Mouse (Mus musculus) right cerebral cortex, postnatal 36 days (tissue): Measurements from ENCODE around the gene Gm10337.

Experiments
- DNase-seq, 2 experiments: peaks; one replicate each; pipeline ENCODE4 v3.0.0; 2022; ENCODE audit warnings: low spot score in 2 of 2, mixed read lengths in 1 of 2

The Gm10337 gene

DNA sequence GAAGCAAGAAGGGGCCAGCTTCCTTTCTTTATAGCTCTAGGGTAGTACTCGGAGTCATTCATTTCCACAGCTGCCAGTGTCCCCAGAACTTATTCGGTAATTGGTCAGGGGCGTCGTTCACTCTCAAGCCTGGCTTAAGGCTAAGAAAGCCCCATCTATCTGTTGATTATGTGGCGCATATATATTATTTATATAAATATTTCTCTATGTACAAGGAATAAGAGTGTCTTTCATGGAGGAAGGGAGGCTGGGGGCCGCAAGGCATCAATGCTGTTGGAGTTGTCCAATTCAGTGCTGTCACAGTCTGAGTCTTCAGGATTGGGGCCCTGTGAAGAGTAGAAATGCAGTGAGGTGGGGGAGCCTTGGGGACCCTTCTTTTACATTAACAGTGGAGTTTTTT, 3.7 kb upstream of the Gm10337 start:
- no peak for DNase-seq

DNA sequence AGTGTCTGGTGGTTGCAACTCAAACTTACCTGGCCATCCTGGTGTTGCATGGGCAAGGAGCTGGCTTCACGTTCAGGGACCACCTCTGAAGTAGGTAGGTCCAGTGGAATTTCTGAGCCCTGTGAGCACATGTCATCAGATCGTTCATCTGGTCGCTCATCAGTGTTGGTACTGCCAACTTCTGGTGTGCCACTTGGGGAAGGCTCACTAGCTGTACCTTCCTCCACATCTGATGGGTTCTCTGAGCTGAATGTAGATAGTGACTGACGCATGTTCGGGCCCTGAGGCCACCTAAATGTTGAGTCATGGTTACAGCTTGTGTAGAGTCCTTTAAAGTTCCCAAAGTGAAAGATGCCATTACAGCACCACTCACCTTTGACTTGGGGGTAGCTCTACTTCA, 3.0 kb upstream of the Gm10337 start:
- DNase-seq, result no peak

DNA sequence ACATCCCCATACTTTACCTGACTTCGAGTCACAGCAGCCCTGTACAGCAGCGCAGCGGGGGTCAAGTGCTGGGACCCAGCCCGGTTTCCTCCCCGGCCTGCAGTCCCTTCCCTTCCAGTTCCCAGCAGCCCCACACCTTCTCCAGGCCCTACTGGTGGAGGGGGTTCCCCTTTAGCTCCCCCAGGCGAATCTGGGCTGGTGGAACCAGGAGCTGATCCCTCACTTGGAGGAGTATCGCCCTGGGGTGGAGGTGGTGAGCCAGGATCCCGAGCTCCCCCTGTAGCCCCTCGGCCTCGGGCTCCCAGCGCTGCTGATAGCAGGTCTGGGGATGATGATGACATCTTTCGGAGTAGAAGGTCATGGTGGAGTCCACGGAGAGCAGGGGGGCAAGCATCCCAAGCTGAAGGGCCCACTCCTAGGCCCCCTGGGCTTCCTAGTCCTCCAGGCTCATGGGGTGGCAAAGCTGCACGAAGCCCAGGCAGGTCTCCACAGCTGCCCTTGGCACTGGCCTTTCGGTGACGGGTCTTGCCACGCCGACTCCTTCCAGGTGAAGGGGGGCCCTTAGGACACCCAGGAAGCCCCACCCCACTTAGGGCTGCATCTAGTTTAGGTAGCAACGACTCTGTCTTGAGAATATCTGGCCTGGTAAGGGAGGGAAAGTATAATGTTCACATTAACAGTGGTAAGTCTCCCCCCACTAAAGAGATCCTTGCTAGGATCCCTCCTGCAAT, 2.3 kb upstream of the Gm10337 start:
- no peak for DNase-seq

GRCm38 (mm10) chr15:102502254-102502840, 1.2 kb upstream of the Gm10337 start:
- no peak for DNase-seq

DNA sequence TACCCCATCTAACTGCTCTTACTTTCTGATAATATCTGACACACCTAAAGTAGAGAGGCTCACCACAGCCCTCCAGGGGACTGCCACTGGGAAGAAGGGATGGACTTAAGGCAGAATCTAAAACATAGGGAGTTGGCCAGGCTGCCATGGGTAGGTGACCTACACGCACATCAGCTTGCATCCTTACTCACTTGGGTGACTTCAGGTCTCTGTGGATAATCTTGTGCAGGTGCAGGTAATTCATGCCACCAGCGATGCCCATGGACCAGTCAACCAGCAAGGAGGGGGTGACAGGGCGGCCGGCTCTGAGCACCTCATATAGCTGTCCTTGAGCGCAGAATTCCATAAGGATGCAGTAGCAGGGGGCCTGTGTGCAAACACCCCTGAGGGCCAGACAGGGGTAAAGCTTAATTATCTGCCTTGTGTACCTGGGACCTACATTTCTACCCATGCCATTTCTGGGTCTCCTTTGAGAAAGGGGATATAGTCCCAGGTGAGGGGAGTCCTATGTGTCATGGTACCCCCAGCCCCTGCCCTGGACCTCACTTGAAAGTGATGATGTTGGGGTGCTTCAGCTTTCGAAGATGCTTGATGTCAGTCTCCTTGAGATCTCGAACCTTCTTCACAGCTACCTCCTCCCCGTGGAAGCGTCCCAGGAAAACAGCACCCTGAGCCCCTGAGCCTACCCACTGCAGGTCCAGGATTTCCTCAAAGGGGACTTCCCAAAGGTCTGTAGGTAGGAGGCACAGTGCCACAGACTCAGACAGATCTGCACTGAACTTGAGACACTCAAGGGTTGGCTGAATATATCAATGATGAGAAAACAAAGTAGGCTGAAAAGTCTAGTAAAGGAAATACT, 631 bp downstream of the Gm10337 start:
- no peak for DNase-seq

GRCm38 (mm10) chr15:102505073-102505769, 1.7 kb downstream of the Gm10337 start:
- peak in 1 of 2 experiments; percentile 0 for DNase-seq

- DNase-seq, result peak in 1 of 2 experiments; percentile 4
Measured at GRCm38 (mm10) chr15:102505770-102506463, 2.4 kb downstream of the Gm10337 start.

DNA sequence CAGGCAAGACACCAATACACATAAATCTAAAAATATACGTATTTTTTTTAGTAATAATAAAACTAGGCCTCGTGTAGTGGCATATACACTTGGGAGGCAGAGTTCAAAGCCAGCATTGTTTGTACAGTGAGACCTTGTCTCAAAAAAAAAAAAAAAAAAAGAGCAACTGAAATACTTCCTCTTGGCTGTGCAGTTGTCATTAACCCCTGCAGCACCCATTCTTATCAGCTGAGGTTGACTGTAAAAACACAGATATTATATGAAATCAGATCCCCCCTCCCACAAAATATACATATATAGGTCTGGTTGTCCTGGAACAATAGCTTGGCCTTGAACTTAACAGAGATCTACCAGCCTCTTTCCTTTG, 2.9 kb downstream of the Gm10337 start:
- no peak for DNase-seq

GRCm38 (mm10) chr15:102506864-102507263, 3.3 kb downstream of the Gm10337 start:
- DNase-seq, result peak in 1 of 2 experiments; percentile 0

- peak in 1 of 2 experiments; percentile 0 for DNase-seq
Measured at GRCm38 (mm10) chr15:102507561-102507960, 4.0 kb downstream of the Gm10337 start.

DNA sequence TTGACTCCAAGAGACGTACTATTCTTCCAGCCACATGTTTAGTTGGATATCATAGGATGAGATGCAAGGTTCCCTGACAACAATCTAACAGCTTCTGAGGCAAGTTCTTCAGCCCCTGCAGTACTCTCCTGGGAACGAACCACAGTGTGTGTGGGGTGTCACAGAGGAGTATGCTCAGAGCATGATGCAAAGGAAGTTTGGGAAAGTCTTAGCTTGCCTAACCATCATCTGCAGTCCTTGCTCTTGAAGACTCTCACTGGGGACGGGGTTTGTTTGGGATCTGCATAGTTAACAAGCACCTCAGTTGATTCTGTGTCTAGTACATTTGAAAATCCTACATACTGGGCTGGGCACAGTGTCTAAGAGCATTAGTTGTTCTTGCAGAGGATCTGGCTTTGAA, 4.8 kb downstream of the Gm10337 start:
- DNase-seq, result peak in 1 of 2 experiments; percentile 1

DNA sequence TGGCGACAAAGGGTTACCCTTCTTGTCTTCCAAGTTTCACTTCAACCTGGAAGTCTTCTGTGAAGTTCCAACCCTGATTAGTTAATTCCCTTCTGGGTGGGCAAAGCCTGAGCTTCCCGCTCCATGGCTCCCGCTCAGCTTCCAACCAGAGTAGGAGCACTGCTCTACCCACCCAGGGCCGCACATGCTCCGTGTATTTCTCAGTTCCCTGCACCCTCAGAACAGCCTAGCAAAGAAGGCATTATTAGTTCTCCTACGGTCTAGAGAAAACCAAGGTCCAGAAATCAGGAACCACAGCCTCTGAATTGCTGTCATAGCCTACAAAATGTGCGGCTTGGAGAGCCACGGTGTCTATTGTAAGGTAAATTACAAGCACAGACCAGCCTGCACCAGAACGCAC, 6.6 kb downstream of the Gm10337 start:
- DNase-seq, result no peak

DNA sequence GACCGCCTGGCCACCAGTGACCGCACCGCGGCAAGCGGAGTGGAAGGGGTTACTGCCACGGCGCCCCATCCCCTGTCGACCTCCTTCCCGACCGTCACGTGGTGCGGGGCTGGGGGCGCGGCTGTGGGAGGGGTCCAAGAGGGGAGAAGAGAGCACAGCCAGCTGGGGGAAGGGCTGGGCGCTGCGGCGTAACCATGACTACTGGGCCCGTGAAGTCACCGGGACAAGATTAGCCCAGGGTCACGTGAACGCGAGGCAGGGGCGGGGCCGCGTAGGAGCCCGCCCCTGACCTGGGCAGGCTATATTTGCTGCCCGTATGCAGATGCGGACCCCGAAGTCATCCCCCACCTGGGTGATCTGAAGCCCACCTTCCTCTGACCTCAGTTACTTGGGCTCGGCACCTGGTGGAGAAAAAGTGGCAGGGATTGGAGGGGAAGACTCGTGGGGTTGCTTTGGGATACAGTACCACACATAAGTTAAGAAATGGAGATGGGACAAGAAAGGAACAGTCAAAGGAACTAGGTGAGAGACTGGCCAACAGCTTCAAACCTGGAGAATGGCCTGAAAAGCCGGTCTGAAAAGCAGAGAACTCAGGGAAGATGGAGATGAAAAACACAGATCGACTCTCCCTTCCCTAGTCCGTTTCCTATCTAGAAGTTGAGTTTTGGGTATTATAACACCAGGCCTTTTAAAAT, 7.2 kb downstream of the Gm10337 start:
- peak; percentile 82 to 87 for DNase-seq

GRCm38 (mm10) chr15:102511285-102511833, 7.8 kb downstream of the Gm10337 start:
- no peak for DNase-seq

GRCm38 (mm10) chr15:102512010-102512409, 8.5 kb downstream of the Gm10337 start:
- no peak for DNase-seq

GRCm38 (mm10) chr15:102512471-102512870, 8.9 kb downstream of the Gm10337 start:
- no peak for DNase-seq

- DNase-seq, result no peak
Measured at GRCm38 (mm10) chr15:102513004-102513403, 9.5 kb downstream of the Gm10337 start.

DNA sequence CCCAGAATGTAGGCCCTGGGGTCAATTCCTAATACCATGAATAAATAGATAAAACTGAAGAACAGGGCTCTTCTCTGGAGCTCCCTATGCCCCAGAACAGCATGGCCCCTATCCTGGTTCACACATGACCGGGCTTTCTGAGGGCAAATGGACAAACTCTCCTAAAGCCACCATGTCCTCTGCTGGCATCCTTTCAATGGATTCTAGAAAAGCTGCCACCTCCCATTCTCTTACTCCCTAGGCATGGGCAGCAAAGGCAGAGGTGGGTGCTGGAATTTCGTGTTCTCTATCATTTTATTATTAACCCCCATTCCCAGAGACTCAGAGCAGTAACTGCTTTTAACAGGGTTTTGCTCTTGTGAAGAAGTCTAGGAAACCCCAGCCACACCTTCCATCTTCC, 11.7 kb downstream of the Gm10337 start:
- DNase-seq, result no peak

- no peak for DNase-seq
Measured at GRCm38 (mm10) chr15:102515791-102516190, 12.3 kb downstream of the Gm10337 start.

DNA sequence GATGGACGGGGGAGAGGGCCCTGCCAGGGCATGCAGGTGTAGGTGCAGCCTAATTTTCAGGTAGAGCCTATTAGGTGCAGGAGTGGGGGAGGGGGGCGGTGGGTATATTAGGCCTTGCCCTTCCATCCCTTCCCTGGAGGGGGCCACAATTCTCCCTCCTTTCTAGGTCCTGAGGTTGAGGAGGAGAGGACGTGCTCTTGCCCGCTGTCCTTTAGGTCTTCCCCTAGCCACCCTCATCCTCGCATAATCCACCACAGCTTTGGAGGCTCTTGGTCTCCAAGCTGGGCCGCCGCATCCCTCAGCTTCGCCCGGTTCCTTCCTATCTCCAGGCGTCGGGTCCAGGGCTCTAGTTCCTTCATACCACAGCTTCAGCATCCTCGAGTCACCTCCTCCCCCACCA, 12.8 kb downstream of the Gm10337 start:
- no peak for DNase-seq
